Mouse (Mus musculus) ES-Bruce4 (cell line): ENCODE measurements at regions not wholly inside any gene's neighbourhood (a gene's known extent, or its start where the extent isn't known, plus 50 kb on each side); places are given as distances from the start of the nearest gene placed in this dataset.
"Not testable (repeated sequence)": the region's sequence is repeated elsewhere in the genome, so short reads cannot be mapped to it uniquely, and the experiment has no call there.

ENCODE experiments used
- H3K27ac ChIP-seq: 2 replicates; pipeline ENCODE4 v1.5.1; 2012; ENCODE audit warnings: low read length, inconsistent platforms; ENCODE audit not compliant: insufficient read depth
- H3K27me3 ChIP-seq: 2 replicates; pipeline ENCODE4 v1.6.1; 2012; ENCODE audit warnings: mild to moderate bottlenecking, low read length, inconsistent platforms; ENCODE audit not compliant: control insufficient read depth, poor library complexity, insufficient read depth, severe bottlenecking
- H3K36me3 ChIP-seq: 2 replicates; pipeline ENCODE4 v1.6.1; 2012; ENCODE audit warnings: inconsistent platforms, mild to moderate bottlenecking, low read length, moderate library complexity; ENCODE audit not compliant: control insufficient read depth, poor library complexity, insufficient read depth, severe bottlenecking
- H3K4me1 ChIP-seq: one replicate; pipeline ENCODE4 v1.8.1; 2011; ENCODE audit warnings: low read length; ENCODE audit not compliant: control insufficient read depth, insufficient read depth
- H3K4me3 ChIP-seq: 2 replicates; pipeline ENCODE4 v1.5.1; 2011; ENCODE audit warnings: low read depth, mild to moderate bottlenecking, low read length
- H3K9ac ChIP-seq: 2 replicates; pipeline ENCODE4 v1.6.1; 2012; ENCODE audit warnings: low read depth, mild to moderate bottlenecking, inconsistent platforms; ENCODE audit not compliant: poor library complexity, severe bottlenecking
- H3K9me3 ChIP-seq: replicated peaks from 2 replicates; pipeline ENCODE4 v1.6.1; 2012; ENCODE audit warnings: mild to moderate bottlenecking, low read length, inconsistent platforms; ENCODE audit not compliant: control insufficient read depth, poor library complexity, insufficient read depth, severe bottlenecking
- CTCF ChIP-seq: IDR thresholded peaks from one replicate; pipeline ENCODE4 v1.8.1; 2011; ENCODE audit warnings: low read depth, low read length
- EP300 ChIP-seq: IDR thresholded peaks from 2 replicates; pipeline ENCODE4 v1.6.1; 2011; ENCODE audit warnings: low read depth, low read length; ENCODE audit not compliant: insufficient read depth
- POLR2A ChIP-seq: IDR thresholded peaks from one replicate; pipeline ENCODE4 v1.8.1; 2011; ENCODE audit warnings: low read length; ENCODE audit not compliant: insufficient read depth

- Histone ChIP-seq H3K9me3 (no peaks in the 10 kb centered on the region), H3K9ac (no peak overlapping the region), H3K36me3 (no peaks in the 10 kb centered on the region)
Measured at GRCm38 (mm10) chr10:72298824-72299551, 355.7 kb upstream of the Zwint start.

GRCm38 (mm10) chr10:72309045-72309444 is 345.6 kb upstream of the Zwint start:
- not testable (repeated sequence) for H3K9me3 ChIP-seq, H3K36me3 ChIP-seq, H3K9ac ChIP-seq, H3K4me1 ChIP-seq, H3K27ac ChIP-seq, H3K4me3 ChIP-seq, H3K27me3 ChIP-seq

More at GRCm38 (mm10) chr10:72298824-72299551, 355.7 kb upstream of the Zwint start:
- TF ChIP-seq POLR2A = no peak
- TF ChIP-seq EP300 = no peak
- TF ChIP-seq CTCF = no peak
- Histone ChIP-seq H3K4me3 (no peak overlapping the region), H3K4me1 (no peaks in the 10 kb centered on the region), H3K27ac (no peak overlapping the region), H3K27me3 (no peaks in the 10 kb centered on the region)

GRCm38 (mm10) chr10:72318308-72318707 is 336.3 kb upstream of the Zwint start:
- no peaks in the 10 kb centered on the region for H3K36me3 ChIP-seq
- TF ChIP-seq CTCF = no peak
- TF ChIP-seq EP300 = no peak
- TF ChIP-seq POLR2A = no peak
- H3K9ac ChIP-seq = no peak overlapping the region
- H3K4me3 ChIP-seq = no peak overlapping the region
- no peaks in the 10 kb centered on the region for H3K4me1 ChIP-seq
- H3K9me3 ChIP-seq = no peaks in the 10 kb centered on the region
- H3K27ac ChIP-seq = no peak overlapping the region
- no peaks in the 10 kb centered on the region for H3K27me3 ChIP-seq

GRCm38 (mm10) chr10:72320307-72320706 is 334.3 kb upstream of the Zwint start:
- Histone ChIP-seq H3K9ac (no peak overlapping the region), H3K4me1 (no peaks in the 10 kb centered on the region), H3K9me3 (no peaks in the 10 kb centered on the region), H3K27me3 (no peaks in the 10 kb centered on the region), H3K4me3 (no peak overlapping the region), H3K36me3 (no peaks in the 10 kb centered on the region), H3K27ac (no peak overlapping the region)
- TF ChIP-seq EP300 (no peak), CTCF (no peak), POLR2A (no peak)

GRCm38 (mm10) chr10:72326624-72327023 is 328.0 kb upstream of the Zwint start:
- Histone ChIP-seq H3K27ac (no peak overlapping the region), H3K9ac (no peak overlapping the region), H3K9me3 (no peaks in the 10 kb centered on the region), H3K36me3 (no peaks in the 10 kb centered on the region), H3K4me1 (no peaks in the 10 kb centered on the region), H3K4me3 (no peak overlapping the region), H3K27me3 (no peaks in the 10 kb centered on the region)
- TF ChIP-seq POLR2A = no peak
- TF ChIP-seq EP300 = no peak
- TF ChIP-seq CTCF = no peak

GRCm38 (mm10) chr10:72347253-72347652 is 307.4 kb upstream of the Zwint start:
- no peak overlapping the region for H3K9ac ChIP-seq
- no peaks in the 10 kb centered on the region for H3K27me3 ChIP-seq
- no peaks in the 10 kb centered on the region for H3K4me1 ChIP-seq
- no peaks in the 10 kb centered on the region for H3K36me3 ChIP-seq
- TF ChIP-seq CTCF = no peak
- TF ChIP-seq POLR2A = no peak
- TF ChIP-seq EP300 = no peak
- H3K9me3 ChIP-seq = no peaks in the 10 kb centered on the region
- no peak overlapping the region for H3K4me3 ChIP-seq
- no peak overlapping the region for H3K27ac ChIP-seq
